Mouse (Mus musculus) cortical plate, adult 2 months (tissue): ENCODE measurements at regions not wholly inside any gene's neighbourhood (a gene's known extent, or its start where the extent isn't known, plus 50 kb on each side); places are given as distances from the start of the nearest gene placed in this dataset.

Experiments
- CTCF ChIP-seq: fragments of 200-500 bp; IDR thresholded peaks from 2 replicates; pipeline ENCODE4 v1.5.1; 2011; ENCODE audit warnings: mild to moderate bottlenecking, control low read depth, low read length; ENCODE audit not compliant: insufficient read depth; ENCODE audit errors: extremely low read depth
- POLR2A ChIP-seq: fragments of 200-500 bp; IDR thresholded peaks from 2 replicates; pipeline ENCODE4 v1.6.1; 2011; ENCODE audit warnings: mild to moderate bottlenecking, low read length, control low read depth; ENCODE audit not compliant: insufficient read depth; ENCODE audit errors: extremely low read depth

GRCm38 (mm10) chr19:52199545-52200284 lies 64.4 kb upstream of the Ins1 start:
- no peak for TF ChIP-seq POLR2A
- no peak for TF ChIP-seq CTCF
